Mouse (Mus musculus) heart, embryonic 11.5 days (tissue): ENCODE measurements at regions not wholly inside any gene's neighbourhood (a gene's known extent, or its start where the extent isn't known, plus 50 kb on each side); places are given as distances from the start of the nearest gene placed in this dataset.
A peak's percentile ranks its signal among the peaks of the same experiment; 100 is the strongest.

ENCODE experiments used
- ATAC-seq: fragments of 200-750 bp; cut with Nextera tagmentation; replicated peaks from 2 replicates; pipeline ENCODE4 v1.8.0; 2017; ENCODE audit warnings: moderate library complexity; ENCODE audit not compliant: insufficient number of reproducible peaks, low FRiP score, low TSS enrichment
- H3K27ac ChIP-seq: fragments of 300-500 bp; sonication (generic); 2 replicates; pipeline ENCODE4 v1.5.1; 2014; ENCODE audit warnings: mild to moderate bottlenecking, low read depth, low read length
- H3K27me3 ChIP-seq: fragments of 300-500 bp; sonication (generic); 2 replicates; pipeline ENCODE4 v1.6.1; 2014; ENCODE audit warnings: mild to moderate bottlenecking, low read length, mixed read lengths; ENCODE audit not compliant: control insufficient read depth, insufficient read depth
- H3K36me3 ChIP-seq: fragments of 300-500 bp; sonication (generic); 2 replicates; pipeline ENCODE4 v1.6.1; 2014; ENCODE audit warnings: mild to moderate bottlenecking, low read length, moderate library complexity, mixed read lengths; ENCODE audit not compliant: control insufficient read depth, insufficient read depth
- H3K4me1 ChIP-seq: fragments of 300-500 bp; sonication (generic); 2 replicates; pipeline ENCODE4 v1.6.1; 2014; ENCODE audit warnings: low read length; ENCODE audit not compliant: control insufficient read depth, insufficient read depth
- H3K4me2 ChIP-seq: fragments of 300-500 bp; sonication (generic); 2 replicates; pipeline ENCODE4 v1.6.1; 2014; ENCODE audit warnings: mild to moderate bottlenecking, moderate library complexity
- H3K4me3 ChIP-seq: fragments of 300-500 bp; sonication (generic); 2 replicates; pipeline ENCODE4 v1.5.1; 2014; ENCODE audit warnings: low read depth, low read length
- H3K9ac ChIP-seq: fragments of 300-500 bp; sonication (generic); 2 replicates; pipeline ENCODE4 v1.6.1; 2014; ENCODE audit warnings: mild to moderate bottlenecking, low read depth, low read length, moderate library complexity
- H3K9me3 ChIP-seq: fragments of 300-500 bp; sonication (generic); replicated peaks from 2 replicates; pipeline ENCODE4 v1.6.1; 2016; ENCODE audit warnings: low read length; ENCODE audit not compliant: control insufficient read depth
- WGBS: fragments of 180-500 bp; shearing (Covaris S2); extraction: QIAGEN DNeasy Blood & Tissue Kit; methylation state at CpG from one replicate; pipeline ENCODE4 v1.1.7; 2014; ENCODE audit not compliant: insufficient replicate concordance; 5-methylcytosine and 5-hydroxymethylcytosine counted together

GRCm38 (mm10) chr8:93591608-93592301 is 56.1 kb upstream of the Ces5a start:
- no peak overlapping the region for H3K27ac ChIP-seq
- no peaks in the 10 kb centered on the region for H3K27me3 ChIP-seq
- no peaks in the 10 kb centered on the region for H3K4me1 ChIP-seq
- H3K4me2 ChIP-seq = no peak overlapping the region
- no peaks in the 10 kb centered on the region for H3K9me3 ChIP-seq
- ATAC-seq = no peak
- H3K9ac ChIP-seq = no peak overlapping the region
- no peaks in the 10 kb centered on the region for H3K36me3 ChIP-seq
- no peak overlapping the region for H3K4me3 ChIP-seq
- 35% methylated on average over 9 of the region's 9 CpGs for WGBS

GRCm38 (mm10) chr8:93592302-93592651 is 56.6 kb upstream of the Ces5a start:
- no peak overlapping the region for H3K9ac ChIP-seq

GRCm38 (mm10) chr8:93598613-93599121 is 63.0 kb upstream of the Ces5a start:
- Histone ChIP-seq H3K27ac (0 out of 2 replicates have a peak overlapping the region, but pooled peaks have one; percentile 10), H3K4me1 (peaks cover 12% of the 10 kb centered on the region), H3K4me2 (peak overlapping the region; percentile 33), H3K4me3 (no peak overlapping the region), H3K36me3 (no peaks in the 10 kb centered on the region), H3K9ac (no peak overlapping the region), H3K27me3 (no peaks in the 10 kb centered on the region), H3K9me3 (no peaks in the 10 kb centered on the region)
- no peak; the same call in 1 of the 2 replicates for ATAC-seq
- 11% methylated on average over 11 of the region's 11 CpGs for WGBS

More at GRCm38 (mm10) chr8:93592302-93592651, 56.6 kb upstream of the Ces5a start:
- H3K36me3 ChIP-seq = no peaks in the 10 kb centered on the region
- no peaks in the 10 kb centered on the region for H3K9me3 ChIP-seq
- H3K27ac ChIP-seq = no peak overlapping the region
- H3K4me1 ChIP-seq = no peaks in the 10 kb centered on the region
- no peaks in the 10 kb centered on the region for H3K27me3 ChIP-seq
- WGBS = 25% methylated on average over 3 of the region's 3 CpGs
- no peak overlapping the region for H3K4me3 ChIP-seq
- no peak overlapping the region for H3K4me2 ChIP-seq
- ATAC-seq = no peak

- Histone ChIP-seq H3K4me2 (no peak overlapping the region; the same call in 1 of the 2 replicates), H3K27me3 (no peaks in the 10 kb centered on the region), H3K4me3 (no peak overlapping the region), H3K9ac (no peak overlapping the region), H3K27ac (no peak overlapping the region), H3K36me3 (no peaks in the 10 kb centered on the region), H3K4me1 (peaks cover 12% of the 10 kb centered on the region), H3K9me3 (no peaks in the 10 kb centered on the region)
- WGBS = 55% methylated on average over 9 of the region's 9 CpGs
- no peak for ATAC-seq
Observed at GRCm38 (mm10) chr8:93599306-93599705, 63.7 kb upstream of the Ces5a start.

- ATAC-seq = no peak
- Histone ChIP-seq H3K27ac (no peak overlapping the region), H3K27me3 (no peaks in the 10 kb centered on the region), H3K36me3 (no peaks in the 10 kb centered on the region), H3K4me3 (no peak overlapping the region), H3K9me3 (no peaks in the 10 kb centered on the region), H3K4me2 (no peak overlapping the region), H3K4me1 (peaks cover 12% of the 10 kb centered on the region), H3K9ac (no peak overlapping the region)
- WGBS = 57% methylated on average over 8 of the region's 8 CpGs
Observed at GRCm38 (mm10) chr8:93599776-93600175, 64.1 kb upstream of the Ces5a start.

GRCm38 (mm10) chr8:93626807-93627526 is 91.3 kb upstream of the Ces5a start:
- H3K27ac ChIP-seq = no peak overlapping the region
- peak; percentile 68 for ATAC-seq
- H3K4me3 ChIP-seq = no peak overlapping the region
- WGBS = 15% methylated on average over 18 of the region's 18 CpGs
- no peaks in the 10 kb centered on the region for H3K36me3 ChIP-seq
- H3K27me3 ChIP-seq = no peaks in the 10 kb centered on the region
- peaks cover 8% of the 10 kb centered on the region for H3K4me1 ChIP-seq
- H3K4me2 ChIP-seq = peak overlapping the region; percentile 30
- H3K9me3 ChIP-seq = no peaks in the 10 kb centered on the region
- peak overlapping the region; percentile 24; the same call in 1 of the 2 replicates for H3K9ac ChIP-seq

GRCm38 (mm10) chr8:93627626-93628025 is 92.0 kb upstream of the Ces5a start:
- no peaks in the 10 kb centered on the region for H3K9me3 ChIP-seq
- no peak overlapping the region for H3K9ac ChIP-seq
- H3K27me3 ChIP-seq = no peaks in the 10 kb centered on the region
- WGBS = 33% methylated on average over 6 of the region's 6 CpGs
- peaks cover 8% of the 10 kb centered on the region for H3K4me1 ChIP-seq
- no peak overlapping the region for H3K4me3 ChIP-seq
- H3K4me2 ChIP-seq = peak overlapping the region; percentile 30
- H3K36me3 ChIP-seq = no peaks in the 10 kb centered on the region
- H3K27ac ChIP-seq = no peak overlapping the region
- ATAC-seq = no peak

- no peak overlapping the region for H3K27ac ChIP-seq
- no peak for ATAC-seq
- no peak overlapping the region for H3K4me3 ChIP-seq
- H3K4me1 ChIP-seq = no peaks in the 10 kb centered on the region
- WGBS = 75% methylated on average over 8 of the region's 8 CpGs
- no peak overlapping the region for H3K4me2 ChIP-seq
- H3K36me3 ChIP-seq = no peaks in the 10 kb centered on the region
- no peak overlapping the region for H3K9ac ChIP-seq
- H3K27me3 ChIP-seq = 0 out of 2 replicates have a peak, but pooled peaks cover 1% of the 10 kb centered on the region
- H3K9me3 ChIP-seq = no peaks in the 10 kb centered on the region
Observed at GRCm38 (mm10) chr8:93632896-93633295, 97.3 kb upstream of the Ces5a start.
